Mouse (Mus musculus): ENCODE data around the gene Serpinb7. TPM values are rescaled to one million over a fixed set of nuclear protein-coding genes. Genes with fewer than 3 reads are reported as not detected.
A peak's percentile ranks its signal among the peaks of the same experiment; 100 is the strongest.

Serpinb7 gene
- polyA plus RNA-seq, 1 experiment from 2014 or later, result not detected

- no peak for DNase-seq (ENCODE audit: low spot score)
- H3K9me3 ChIP-seq (ENCODE audit: control insufficient read depth, low read length), result no peaks in the 10 kb centered on the region
- H3K36me3 ChIP-seq (ENCODE audit: control insufficient read depth, insufficient read depth, low read length), result no peaks in the 10 kb centered on the region
- no peaks in the 10 kb centered on the region for H3K27me3 ChIP-seq (ENCODE audit: control insufficient read depth, insufficient read depth, low read length)
- H3K9ac ChIP-seq (ENCODE audit: low read length), result no peak overlapping the region
- ATAC-seq (ENCODE audit: insufficient number of reproducible peaks, low FRiP score, low TSS enrichment, low read depth), result no peak
- no peak overlapping the region for H3K4me3 ChIP-seq (ENCODE audit: low read depth, low read length)
- H3K4me1 ChIP-seq (ENCODE audit: control insufficient read depth, insufficient read depth, low read length), result no peaks in the 10 kb centered on the region
- no peak overlapping the region for H3K27ac ChIP-seq (replicated peaks; ENCODE audit: low read depth, low read length)
- H3K4me2 ChIP-seq (ENCODE audit: low read depth, severe bottlenecking), result no peak overlapping the region
- 84% methylated on average over 2 of the region's 2 CpGs for WGBS
Observed at GRCm38 (mm10) chr1:107435528-107435927, 36.1 kb downstream of the Serpinb7 start.

DNA sequence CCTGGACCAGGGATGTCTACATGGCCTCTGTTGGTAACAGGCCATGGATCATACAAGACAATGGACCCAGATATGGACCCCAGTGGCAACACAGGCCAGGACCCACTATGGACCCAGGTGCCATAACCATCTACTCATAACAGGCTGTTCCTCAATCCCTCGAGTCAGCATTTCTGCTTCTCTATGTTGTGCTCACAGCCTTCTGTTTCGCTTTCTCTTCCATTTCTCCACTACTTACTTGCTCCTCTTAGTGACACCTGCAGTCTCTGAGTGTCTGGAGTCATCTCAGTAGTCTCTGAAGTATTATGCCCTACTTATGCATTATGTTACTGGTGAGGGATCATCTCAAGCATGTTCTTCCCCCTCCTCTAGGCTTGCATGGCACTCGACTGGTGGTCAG lies 40.0 kb downstream of the Serpinb7 start:
- Histone ChIP-seq H3K36me3 (ENCODE audit: control insufficient read depth, insufficient read depth, low read length) (no peaks in the 10 kb centered on the region), H3K4me1 (ENCODE audit: control insufficient read depth, insufficient read depth, low read length) (no peaks in the 10 kb centered on the region), H3K4me3 (ENCODE audit: low read depth, low read length) (no peak overlapping the region), H3K27ac (replicated peaks; ENCODE audit: low read depth, low read length) (no peak overlapping the region), H3K4me2 (ENCODE audit: low read depth, severe bottlenecking) (no peak overlapping the region), H3K27me3 (ENCODE audit: control insufficient read depth, insufficient read depth, low read length) (no peaks in the 10 kb centered on the region), H3K9ac (ENCODE audit: low read length) (no peak overlapping the region), H3K9me3 (ENCODE audit: control insufficient read depth, low read length) (no peaks in the 10 kb centered on the region)
- 72% methylated on average over 3 of the region's 3 CpGs for WGBS
- DNase-seq (ENCODE audit: low spot score) (no peak), ATAC-seq (ENCODE audit: insufficient number of reproducible peaks, low FRiP score, low TSS enrichment, low read depth) (no peak)

DNA sequence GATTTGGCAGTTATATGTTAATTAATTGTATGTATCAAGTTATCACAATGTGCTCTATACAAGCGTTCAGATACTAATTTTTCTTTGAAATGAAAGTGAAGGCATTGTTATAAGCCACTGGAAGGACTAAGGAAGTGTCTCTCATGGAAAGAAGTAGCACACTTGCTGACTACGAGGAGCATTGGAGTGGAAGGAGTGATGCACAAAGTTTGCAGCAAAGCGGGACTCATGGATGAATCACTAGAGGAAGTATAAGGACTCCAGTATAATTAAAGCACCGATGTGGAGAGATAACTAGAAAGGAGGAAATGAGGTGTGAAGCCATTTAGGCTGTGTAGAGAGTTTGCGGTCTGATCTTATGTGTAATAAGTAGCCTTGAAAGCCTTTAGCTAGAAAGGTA lies 45.9 kb downstream of the Serpinb7 start:
- no peak overlapping the region for H3K27ac ChIP-seq (replicated peaks; ENCODE audit: low read depth, low read length)
- no peak overlapping the region for H3K9ac ChIP-seq (ENCODE audit: low read length)
- no peak overlapping the region for H3K4me2 ChIP-seq (ENCODE audit: low read depth, severe bottlenecking)
- WGBS, result 83% methylated on average over 5 of the region's 5 CpGs
- ATAC-seq (ENCODE audit: insufficient number of reproducible peaks, low FRiP score, low TSS enrichment, low read depth), result no peak
- no peaks in the 10 kb centered on the region for H3K4me1 ChIP-seq (ENCODE audit: control insufficient read depth, insufficient read depth, low read length)
- no peak for DNase-seq (ENCODE audit: low spot score)
- H3K27me3 ChIP-seq (ENCODE audit: control insufficient read depth, insufficient read depth, low read length), result no peaks in the 10 kb centered on the region
- no peaks in the 10 kb centered on the region for H3K9me3 ChIP-seq (ENCODE audit: control insufficient read depth, low read length)
- no peaks in the 10 kb centered on the region for H3K36me3 ChIP-seq (ENCODE audit: control insufficient read depth, insufficient read depth, low read length)
- no peak overlapping the region for H3K4me3 ChIP-seq (ENCODE audit: low read depth, low read length)

DNA sequence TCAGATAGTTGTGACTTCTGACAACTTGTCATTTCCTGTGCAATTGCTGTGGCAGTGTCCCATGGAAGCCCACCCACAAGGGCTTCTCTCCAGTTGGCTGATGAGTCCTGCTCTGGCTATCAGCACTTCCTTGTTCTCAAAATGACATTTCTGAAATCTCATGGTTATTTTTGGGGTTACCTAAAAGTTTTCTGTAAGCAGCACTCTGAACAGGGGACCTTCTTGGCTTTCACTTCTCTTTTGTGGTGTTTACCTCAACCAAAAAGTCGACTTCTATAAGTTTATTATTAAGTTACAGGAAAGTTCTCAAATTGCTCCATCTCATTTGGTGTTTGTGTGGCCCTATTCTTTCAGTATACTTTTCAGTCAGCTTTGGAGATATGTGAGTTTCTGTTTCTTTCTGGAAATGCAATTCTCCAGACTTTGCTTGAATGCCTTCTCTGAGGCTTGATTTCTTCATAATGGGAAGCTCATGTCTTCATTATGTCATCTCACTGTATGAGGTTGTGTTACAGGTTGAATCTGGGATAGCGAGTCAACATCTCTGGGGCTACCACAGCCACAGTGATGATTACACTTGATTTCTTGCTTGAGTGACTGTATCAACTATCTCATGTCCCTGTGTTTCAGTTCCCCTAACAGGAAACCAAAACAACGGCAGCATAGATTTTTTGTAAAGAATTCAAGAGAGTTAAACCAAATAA lies 47.9 kb downstream of the Serpinb7 start:
- ATAC-seq (ENCODE audit: insufficient number of reproducible peaks, low FRiP score, low TSS enrichment, low read depth), result no peak
- no peaks in the 10 kb centered on the region for H3K4me1 ChIP-seq (ENCODE audit: control insufficient read depth, insufficient read depth, low read length)
- H3K4me3 ChIP-seq (ENCODE audit: low read depth, low read length), result no peak overlapping the region
- no peak overlapping the region for H3K4me2 ChIP-seq (ENCODE audit: low read depth, severe bottlenecking)
- H3K9ac ChIP-seq (ENCODE audit: low read length), result no peak overlapping the region
- H3K36me3 ChIP-seq (ENCODE audit: control insufficient read depth, insufficient read depth, low read length), result no peaks in the 10 kb centered on the region
- H3K27me3 ChIP-seq (ENCODE audit: control insufficient read depth, insufficient read depth, low read length), result no peaks in the 10 kb centered on the region
- H3K9me3 ChIP-seq (ENCODE audit: control insufficient read depth, low read length), result no peaks in the 10 kb centered on the region
- WGBS, result 82% methylated on average over 3 of the region's 3 CpGs
- no peak overlapping the region for H3K27ac ChIP-seq (replicated peaks; ENCODE audit: low read depth, low read length)
- DNase-seq (ENCODE audit: low spot score), result no peak

- Histone ChIP-seq H3K4me2 (ENCODE audit: low read depth, severe bottlenecking) (no peak overlapping the region), H3K27me3 (ENCODE audit: control insufficient read depth, insufficient read depth, low read length) (no peaks in the 10 kb centered on the region), H3K9ac (ENCODE audit: low read length) (no peak overlapping the region), H3K4me1 (ENCODE audit: control insufficient read depth, insufficient read depth, low read length) (no peaks in the 10 kb centered on the region), H3K4me3 (ENCODE audit: low read depth, low read length) (no peak overlapping the region), H3K9me3 (ENCODE audit: control insufficient read depth, low read length) (no peaks in the 10 kb centered on the region), H3K36me3 (ENCODE audit: control insufficient read depth, insufficient read depth, low read length) (no peaks in the 10 kb centered on the region), H3K27ac (replicated peaks; ENCODE audit: low read depth, low read length) (no peak overlapping the region)
- no peak for DNase-seq (ENCODE audit: low spot score)
- no peak for ATAC-seq (ENCODE audit: insufficient number of reproducible peaks, low FRiP score, low TSS enrichment, low read depth)
Observed at GRCm38 (mm10) chr1:107479909-107480308, 80.5 kb downstream of the Serpinb7 start.

GRCm38 (mm10) chr1:107481452-107481851 lies 82.0 kb downstream of the Serpinb7 start:
- ATAC-seq (ENCODE audit: insufficient number of reproducible peaks, low FRiP score, low TSS enrichment, low read depth) (peak; percentile 66), DNase-seq (ENCODE audit: low spot score) (peak; percentile 86)
- no peak overlapping the region for H3K4me2 ChIP-seq (ENCODE audit: low read depth, severe bottlenecking)
- 36% methylated on average over 11 of the region's 11 CpGs for WGBS
- no peak overlapping the region for H3K4me3 ChIP-seq (ENCODE audit: low read depth, low read length)
- H3K27me3 ChIP-seq (ENCODE audit: control insufficient read depth, insufficient read depth, low read length), result no peaks in the 10 kb centered on the region
- H3K27ac ChIP-seq (replicated peaks; ENCODE audit: low read depth, low read length), result no peak overlapping the region
- no peaks in the 10 kb centered on the region for H3K9me3 ChIP-seq (ENCODE audit: control insufficient read depth, low read length)
- H3K4me1 ChIP-seq (ENCODE audit: control insufficient read depth, insufficient read depth, low read length), result no peaks in the 10 kb centered on the region
- H3K36me3 ChIP-seq (ENCODE audit: control insufficient read depth, insufficient read depth, low read length), result no peaks in the 10 kb centered on the region
- H3K9ac ChIP-seq (ENCODE audit: low read length), result no peak overlapping the region

DNA sequence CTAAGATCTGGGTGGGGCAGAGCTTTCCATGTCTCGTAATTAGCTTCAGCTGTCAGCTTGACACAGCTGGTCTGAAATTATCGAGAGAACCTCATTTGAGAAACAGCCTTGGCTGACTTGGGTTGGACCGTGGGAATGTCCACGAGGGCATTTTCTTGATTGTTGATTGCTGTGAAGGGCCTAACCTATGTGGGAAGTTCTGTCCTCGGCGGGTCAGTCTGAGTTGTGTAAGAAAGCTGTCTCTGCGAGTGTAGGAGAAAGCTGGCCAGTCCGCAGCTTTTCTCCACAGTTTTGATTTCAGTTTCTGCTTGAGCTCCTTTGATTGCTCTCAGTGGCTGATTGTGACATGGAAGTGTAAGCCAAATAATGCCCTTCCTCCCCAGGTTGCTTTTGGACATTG lies 90.1 kb downstream of the Serpinb7 start:
- no peak overlapping the region for H3K4me2 ChIP-seq (ENCODE audit: low read depth, severe bottlenecking)
- no peaks in the 10 kb centered on the region for H3K9me3 ChIP-seq (ENCODE audit: control insufficient read depth, low read length)
- no peaks in the 10 kb centered on the region for H3K4me1 ChIP-seq (ENCODE audit: control insufficient read depth, insufficient read depth, low read length)
- H3K27me3 ChIP-seq (ENCODE audit: control insufficient read depth, insufficient read depth, low read length), result no peaks in the 10 kb centered on the region
- ATAC-seq (ENCODE audit: insufficient number of reproducible peaks, low FRiP score, low TSS enrichment, low read depth) (no peak), DNase-seq (ENCODE audit: low spot score) (no peak)
- H3K27ac ChIP-seq (replicated peaks; ENCODE audit: low read depth, low read length), result no peak overlapping the region
- no peak overlapping the region for H3K4me3 ChIP-seq (ENCODE audit: low read depth, low read length)
- WGBS, result 45% methylated on average over 8 of the region's 8 CpGs
- no peak overlapping the region for H3K9ac ChIP-seq (ENCODE audit: low read length)
- H3K36me3 ChIP-seq (ENCODE audit: control insufficient read depth, insufficient read depth, low read length), result no peaks in the 10 kb centered on the region

DNA sequence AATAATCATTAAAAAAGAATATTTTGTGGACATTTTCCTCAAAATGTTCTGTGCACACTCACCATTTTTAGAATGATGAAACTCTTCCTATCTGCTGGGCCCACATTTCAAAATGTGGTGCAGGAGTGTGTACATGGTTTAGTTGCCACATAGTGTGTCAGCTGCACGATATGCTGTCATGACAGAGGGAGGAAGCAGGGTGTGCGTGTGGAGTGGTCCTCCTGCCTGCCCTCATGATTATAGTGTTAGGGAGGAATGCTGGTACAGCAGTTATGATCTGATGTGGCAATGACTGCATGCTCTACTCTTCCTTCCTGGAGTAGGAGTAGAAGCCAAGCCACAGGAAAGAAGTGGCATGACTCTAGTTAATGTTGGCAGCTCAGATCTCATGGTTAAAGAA lies 97.3 kb downstream of the Serpinb7 start:
- Histone ChIP-seq H3K9me3 (ENCODE audit: control insufficient read depth, low read length) (no peaks in the 10 kb centered on the region), H3K36me3 (ENCODE audit: control insufficient read depth, insufficient read depth, low read length) (no peaks in the 10 kb centered on the region), H3K4me2 (ENCODE audit: low read depth, severe bottlenecking) (no peak overlapping the region), H3K27me3 (ENCODE audit: control insufficient read depth, insufficient read depth, low read length) (no peaks in the 10 kb centered on the region), H3K27ac (replicated peaks; ENCODE audit: low read depth, low read length) (no peak overlapping the region), H3K4me3 (ENCODE audit: low read depth, low read length) (no peak overlapping the region), H3K4me1 (ENCODE audit: control insufficient read depth, insufficient read depth, low read length) (no peaks in the 10 kb centered on the region), H3K9ac (ENCODE audit: low read length) (no peak overlapping the region)
- WGBS, result 85% methylated on average over 2 of the region's 2 CpGs
- no peak for ATAC-seq (ENCODE audit: insufficient number of reproducible peaks, low FRiP score, low TSS enrichment, low read depth)
- no peak for DNase-seq (ENCODE audit: low spot score)

- Histone ChIP-seq H3K4me3 (ENCODE audit: low read depth, low read length) (no peak overlapping the region), H3K4me1 (ENCODE audit: control insufficient read depth, insufficient read depth, low read length) (no peaks in the 10 kb centered on the region), H3K27ac (replicated peaks; ENCODE audit: low read depth, low read length) (no peak overlapping the region), H3K27me3 (ENCODE audit: control insufficient read depth, insufficient read depth, low read length) (no peaks in the 10 kb centered on the region), H3K36me3 (ENCODE audit: control insufficient read depth, insufficient read depth, low read length) (no peaks in the 10 kb centered on the region), H3K9ac (ENCODE audit: low read length) (no peak overlapping the region), H3K9me3 (ENCODE audit: control insufficient read depth, low read length) (no peaks in the 10 kb centered on the region), H3K4me2 (ENCODE audit: low read depth, severe bottlenecking) (no peak overlapping the region)
- no peak for ATAC-seq (ENCODE audit: insufficient number of reproducible peaks, low FRiP score, low TSS enrichment, low read depth)
- DNase-seq (ENCODE audit: low spot score), result no peak
Observed at GRCm38 (mm10) chr1:107502025-107502424, 102.6 kb downstream of the Serpinb7 start.

Data from limb, embryonic 11.5 days (tissue).